Mouse (Mus musculus) cerebellum, postnatal 10 days (tissue): Measurements from ENCODE around the gene Psen2.

Source experiments
- DNase-seq, 2 experiments: peaks; one replicate each; pipeline ENCODE4 v3.0.0; 2021; ENCODE audit warnings: mixed read lengths in 2 of 2

Gene Psen2

GRCm38 (mm10) chr1:180274725-180275308 lies 11.6 kb upstream of the Psen2 start:
- peak; percentile 76 to 80 for DNase-seq

GRCm38 (mm10) chr1:180269033-180269432 lies 5.8 kb upstream of the Psen2 start:
- DNase-seq, result no peak

DNA sequence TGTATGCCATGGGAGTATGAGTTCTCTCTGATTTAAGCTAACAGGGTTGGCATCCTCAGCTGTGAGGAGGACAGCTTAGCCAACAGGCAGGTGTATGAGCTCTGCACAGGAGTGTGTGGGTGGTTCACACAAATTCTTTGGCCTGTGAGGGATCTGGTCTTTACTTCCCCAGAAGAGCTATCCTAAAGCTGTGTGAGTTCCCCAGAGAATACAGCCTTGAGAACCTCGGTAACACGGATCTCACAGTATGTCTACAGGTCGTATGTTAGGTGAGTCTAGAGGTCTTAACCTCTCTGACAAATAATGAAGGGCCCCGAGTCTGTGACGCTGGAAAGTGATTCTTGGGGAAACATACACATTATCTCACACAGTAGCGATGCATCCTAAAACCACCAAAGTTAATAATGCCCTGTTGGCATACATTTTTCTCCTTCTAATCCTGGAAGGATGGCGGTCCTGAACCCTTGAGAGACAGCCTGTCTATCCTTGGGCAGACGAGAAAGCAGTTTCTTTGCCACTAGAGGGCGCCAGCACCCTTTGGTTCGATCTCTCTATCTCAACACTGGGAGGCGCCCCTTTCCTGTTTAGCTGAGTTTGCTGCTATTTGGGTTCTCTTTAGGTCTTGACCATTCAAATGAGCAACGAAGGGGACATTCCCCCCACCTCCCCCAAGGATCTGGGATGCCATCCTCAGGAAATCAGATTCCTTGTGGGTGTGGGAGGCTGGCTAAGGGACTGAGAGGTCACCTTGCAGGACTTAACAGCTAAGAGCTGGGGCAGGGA lies 5.2 kb upstream of the Psen2 start:
- peak; percentile 96 to 99 for DNase-seq

- DNase-seq, result no peak
Measured at GRCm38 (mm10) chr1:180267151-180267550, 3.9 kb upstream of the Psen2 start.

- peak; percentile 35 to 41 for DNase-seq
Measured at GRCm38 (mm10) chr1:180265399-180265798, 2.2 kb upstream of the Psen2 start.

DNA sequence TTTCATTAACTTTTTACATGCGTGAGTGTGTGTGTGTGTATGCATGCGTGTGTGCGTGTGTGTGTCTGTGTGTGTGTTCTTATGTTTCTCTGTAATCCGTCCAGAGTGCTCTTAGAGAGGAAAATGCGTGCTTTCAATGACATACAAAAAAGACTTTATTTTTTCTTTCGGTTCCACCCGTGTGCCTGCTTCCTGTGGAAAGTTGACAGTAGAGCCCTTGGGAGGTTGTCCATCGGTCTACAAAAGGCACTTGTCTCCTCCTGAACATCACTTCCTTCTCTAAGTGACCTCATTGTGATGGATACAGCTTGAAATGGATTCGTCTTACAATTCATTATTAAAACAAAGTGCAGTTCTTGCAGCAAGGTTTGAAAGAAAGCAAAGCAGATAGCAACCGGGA lies 1.6 kb upstream of the Psen2 start:
- no peak for DNase-seq

- DNase-seq, result no peak
Measured at GRCm38 (mm10) chr1:180264389-180264788, 1.2 kb upstream of the Psen2 start.

- DNase-seq, result no peak
Measured at GRCm38 (mm10) chr1:180261857-180262570, 1.2 kb downstream of the Psen2 start.

DNA sequence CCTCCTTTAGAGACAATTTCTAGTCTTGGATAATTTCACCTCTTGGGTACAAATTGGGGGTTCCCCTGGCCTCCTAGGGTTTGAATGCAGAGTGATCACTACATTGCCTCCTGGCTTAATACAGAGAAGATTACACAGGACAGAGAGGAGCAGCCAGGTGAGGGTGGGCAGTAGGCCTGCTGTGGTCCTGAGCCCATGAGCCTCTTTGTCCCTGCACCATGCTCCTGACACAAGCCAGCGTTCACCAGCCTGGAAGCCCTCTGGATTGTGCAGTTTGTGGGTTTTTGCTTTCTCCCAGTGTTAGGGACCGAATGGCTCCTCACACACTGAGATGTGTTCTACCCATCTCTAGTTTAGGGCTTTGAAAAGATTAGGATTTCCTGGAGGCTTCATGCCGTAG lies 1.8 kb downstream of the Psen2 start:
- DNase-seq, result no peak

GRCm38 (mm10) chr1:180260886-180261285 lies 2.4 kb downstream of the Psen2 start:
- DNase-seq, result no peak

DNA sequence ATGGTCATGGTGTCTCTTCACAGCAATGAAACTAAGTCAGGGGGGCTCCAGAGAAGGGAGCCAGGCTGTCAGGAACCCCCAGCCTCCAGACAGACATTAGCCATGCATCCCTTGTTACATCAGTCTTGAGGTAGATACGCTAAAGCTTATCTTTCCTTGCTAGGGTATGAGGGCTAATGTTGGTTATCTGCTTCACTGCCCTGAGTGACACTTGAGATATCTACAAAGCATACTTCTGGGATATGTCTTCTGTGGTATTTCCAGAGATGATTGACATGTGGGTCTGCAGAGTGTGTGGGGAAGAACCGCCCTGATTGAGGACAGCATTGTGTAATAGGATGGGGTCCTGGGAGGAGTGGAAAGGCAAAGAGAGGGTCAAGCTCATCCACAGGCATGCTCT lies 3.5 kb downstream of the Psen2 start:
- no peak for DNase-seq

DNA sequence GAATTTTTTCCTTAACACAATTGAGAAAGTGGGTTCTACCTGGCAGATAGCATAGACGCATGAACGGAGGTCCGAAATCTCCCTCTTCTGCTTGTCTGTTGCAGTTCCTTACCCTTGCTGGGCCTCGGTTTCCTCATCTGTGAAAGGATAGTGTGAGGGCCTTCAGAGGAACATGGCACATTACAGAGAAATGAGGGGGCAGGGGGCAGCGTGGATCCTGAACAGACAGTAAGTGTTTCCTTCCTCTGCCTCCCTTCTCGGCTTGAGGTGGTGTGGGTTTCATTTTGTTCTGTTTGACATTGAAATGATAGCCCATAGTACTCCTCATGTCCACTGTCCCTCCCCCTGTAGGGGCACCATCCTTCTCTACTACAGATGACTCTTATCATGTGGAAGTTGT lies 5.8 kb downstream of the Psen2 start:
- DNase-seq, result no peak

- DNase-seq, result peak in 1 of 2 experiments; percentile 17
Measured at GRCm38 (mm10) chr1:180256866-180257265, 6.4 kb downstream of the Psen2 start.

DNA sequence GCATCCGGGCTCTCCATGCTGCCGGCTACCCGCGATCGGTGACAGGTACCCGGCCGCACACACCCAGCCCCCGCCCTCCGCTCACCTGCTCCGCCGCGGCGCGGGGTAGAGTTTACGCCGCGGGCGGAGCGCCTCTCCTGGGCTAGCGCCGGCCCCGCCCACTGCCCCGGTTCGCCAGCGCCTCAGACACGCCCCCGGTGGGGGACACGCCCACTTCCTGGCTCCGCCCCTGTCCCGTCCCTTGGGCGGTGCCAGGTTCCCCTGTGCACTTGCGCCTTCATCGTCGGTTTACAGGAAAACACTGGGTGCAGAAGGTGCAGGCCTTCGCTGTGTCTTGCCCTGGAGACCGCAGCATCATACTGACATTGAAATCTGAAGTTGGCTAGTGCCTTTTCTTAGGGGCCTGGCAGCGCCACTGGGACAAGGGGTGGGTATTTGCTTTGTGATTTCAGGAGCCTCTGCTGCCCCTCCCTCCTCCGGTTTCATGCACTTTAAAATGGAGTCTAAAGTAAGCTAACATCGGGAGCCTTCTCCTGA lies 7.0 kb downstream of the Psen2 start:
- DNase-seq, result peak; percentile 99

DNA sequence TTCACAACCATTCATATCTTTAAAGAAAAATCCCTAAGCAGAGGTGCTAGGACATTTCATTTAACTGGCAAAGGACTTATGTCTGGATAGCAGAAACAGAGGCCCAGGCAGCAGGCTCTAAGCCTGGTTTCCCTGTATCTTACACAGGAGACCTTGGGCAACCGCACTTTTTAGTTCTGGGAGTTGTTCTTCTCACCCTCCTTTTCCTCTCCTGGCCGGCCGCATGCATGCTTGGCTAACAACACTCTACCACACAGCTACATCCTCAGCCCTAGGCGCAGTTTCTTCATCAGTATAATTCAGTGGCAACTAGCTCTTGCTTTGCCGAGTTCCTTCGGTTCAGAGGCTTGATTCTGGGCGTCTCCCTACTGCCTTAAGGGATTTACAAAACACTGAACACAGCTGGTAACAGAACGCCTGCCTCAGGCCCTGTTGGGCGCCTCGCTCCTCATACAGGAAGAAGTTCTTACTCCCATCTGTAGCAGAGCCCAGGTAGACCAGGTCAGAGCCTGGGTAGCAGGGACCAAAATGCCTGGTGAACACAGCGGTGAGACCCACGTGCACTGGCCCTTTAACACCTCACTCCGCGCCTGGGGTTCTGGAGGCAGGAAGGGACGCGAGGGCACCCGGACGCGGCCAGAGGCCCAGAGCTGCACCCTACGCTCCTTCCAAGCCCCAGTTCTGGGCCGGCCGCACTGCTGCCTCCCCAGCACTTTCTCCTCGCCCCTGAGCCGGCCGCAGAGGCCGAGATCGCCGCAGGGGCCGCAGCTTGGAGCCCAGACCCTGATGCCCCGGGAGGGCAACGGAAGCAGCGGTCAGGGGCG lies 7.7 kb downstream of the Psen2 start:
- no peak for DNase-seq

DNA sequence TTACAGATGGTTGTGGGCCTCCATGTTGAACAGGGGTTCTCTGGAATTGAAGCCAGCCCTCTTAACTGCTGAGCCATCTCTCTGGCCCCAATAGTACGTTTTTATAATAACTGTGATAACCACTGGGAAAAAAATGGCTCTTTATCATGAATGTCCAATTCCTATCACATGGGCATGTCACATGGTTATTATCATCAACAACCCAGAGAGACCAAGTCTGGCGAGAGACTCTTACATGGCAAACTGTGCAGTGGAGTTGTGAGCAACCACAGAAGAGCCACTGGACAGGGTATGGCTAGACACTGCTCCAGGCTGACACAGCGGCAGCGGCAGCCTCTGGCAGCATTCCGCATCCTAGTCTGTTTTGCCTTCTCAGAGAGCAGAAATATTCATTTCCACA lies 8.9 kb downstream of the Psen2 start:
- DNase-seq, result no peak

DNA sequence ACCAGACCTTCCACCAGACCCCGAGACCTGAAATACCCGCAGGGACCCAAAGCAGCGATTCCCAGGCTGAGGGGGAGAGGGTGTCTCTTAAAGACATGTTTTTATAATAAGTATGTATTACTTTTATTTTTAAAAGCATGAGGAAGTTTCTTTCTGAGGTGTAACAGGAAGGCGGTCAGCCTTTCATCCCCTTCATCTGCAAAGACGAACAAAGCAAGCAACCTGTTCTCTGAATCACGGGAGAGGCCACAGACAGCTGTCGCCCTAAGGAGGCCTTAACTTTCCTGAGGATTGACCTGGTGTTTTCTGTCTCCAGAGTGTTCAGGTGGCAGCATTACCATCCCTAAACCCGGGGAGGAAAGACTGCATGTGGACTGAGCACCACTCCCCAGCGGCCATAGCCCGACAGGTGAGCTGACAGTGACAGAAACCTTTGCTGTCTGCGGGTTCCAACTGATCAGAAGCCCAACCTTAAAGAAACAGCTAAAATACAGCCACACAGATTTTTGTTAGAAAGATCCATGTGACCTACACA lies 10.5 kb downstream of the Psen2 start:
- no peak for DNase-seq

DNA sequence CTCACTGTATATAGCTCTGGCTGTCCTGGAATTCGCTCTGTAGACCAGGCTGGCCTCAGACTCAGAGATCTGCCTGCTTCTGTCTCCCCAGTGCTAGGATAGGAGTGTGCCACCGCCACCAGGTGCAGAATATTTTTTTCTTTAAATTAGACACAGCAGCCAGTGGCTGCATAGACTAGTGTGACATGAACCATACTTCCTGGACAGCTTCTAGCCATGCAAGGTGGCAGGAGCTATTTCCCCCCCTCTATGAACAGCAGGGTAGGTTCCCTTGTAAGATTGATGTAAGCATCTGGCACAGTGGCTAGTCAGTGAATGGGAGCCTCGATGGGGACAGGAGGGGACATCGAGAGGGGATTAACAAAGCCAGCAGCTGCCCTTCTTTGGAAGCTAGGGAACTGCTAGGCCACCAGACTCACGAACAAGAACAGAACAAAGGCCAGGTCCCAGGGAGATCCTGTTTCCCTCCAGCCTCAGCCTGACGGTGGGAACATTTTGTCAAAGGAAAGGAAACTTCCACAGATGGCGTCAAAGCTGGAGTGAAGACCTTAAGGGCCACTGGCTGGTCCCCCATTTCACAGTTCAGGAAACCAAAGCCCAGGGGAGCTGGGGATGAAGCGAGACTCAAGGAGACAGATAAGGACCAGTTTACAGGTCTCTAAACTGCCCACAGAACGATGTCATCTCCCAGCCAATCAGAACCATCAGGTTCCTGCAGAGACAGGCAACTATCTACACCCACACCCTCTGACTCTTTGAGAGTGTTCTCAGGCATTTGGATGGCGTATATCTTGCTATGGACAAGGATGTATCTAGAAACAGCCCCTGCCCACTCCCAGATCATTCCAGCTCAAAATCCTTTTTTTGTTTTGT lies 11.8 kb downstream of the Psen2 start:
- DNase-seq, result no peak

DNA sequence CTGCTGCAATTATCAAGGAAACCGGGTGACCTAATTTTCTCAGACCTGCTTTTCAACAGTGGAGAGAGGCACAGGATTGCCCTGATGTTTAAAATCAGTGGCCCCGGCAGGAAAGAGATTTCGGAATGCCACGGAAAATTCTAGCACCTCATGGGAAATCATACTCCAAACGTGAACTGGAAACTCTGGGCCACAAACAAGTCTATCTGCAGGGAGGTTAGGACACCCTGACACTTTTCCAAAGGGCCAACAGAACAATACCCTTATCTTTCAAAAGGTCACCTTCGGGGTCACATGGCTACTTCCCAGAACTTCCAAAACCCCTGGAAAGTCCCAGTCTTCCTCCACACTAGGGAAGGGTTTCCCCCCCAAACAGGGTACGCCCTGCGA lies 12.8 kb downstream of the Psen2 start:
- no peak for DNase-seq

GRCm38 (mm10) chr1:180249666-180250440 lies 13.4 kb downstream of the Psen2 start:
- DNase-seq, result peak; percentile 62 to 69
